Mouse (Mus musculus): ENCODE results near the gene Sp2.

- no peak for TF ChIP-seq CTCF (IDR thresholded peaks at IDR 0.05; ENCODE audit: extremely low read depth, insufficient read depth, low read length)
- no peak for TF ChIP-seq POLR2A (IDR thresholded peaks at IDR 0.05; ENCODE audit: extremely low read depth, insufficient read depth, low read length)
These were observed 1.3 kb downstream of the Sp2 start for GRCm38 (mm10) chr11:96981461-96981860.

All from cortical plate, adult 2 months (tissue).